Mouse (Mus musculus) olfactory bulb, adult 2 months (tissue): ENCODE measurements around the gene Exoc4.

Source experiments
- CTCF ChIP-seq: fragments of 200-500 bp; IDR thresholded peaks from 2 replicates; pipeline ENCODE4 v1.5.1; 2012; ENCODE audit warnings: low read depth, mild to moderate bottlenecking, low read length, moderate library complexity; ENCODE audit not compliant: insufficient read depth
- POLR2A ChIP-seq: fragments of 200-500 bp; IDR thresholded peaks from 2 replicates; pipeline ENCODE4 v1.6.1; 2012; ENCODE audit warnings: mild to moderate bottlenecking, low read depth, low read length, moderate library complexity; ENCODE audit not compliant: insufficient read depth

- TF ChIP-seq CTCF (no peak), POLR2A (no peak)
Measured at GRCm38 (mm10) chr6:33256638-33257037, 7.8 kb downstream of the Exoc4 start.
